Mouse (Mus musculus) MEL (cell line): Measurements from ENCODE around the gene Zfp276. TPM values are rescaled to one million over a fixed set of nuclear protein-coding genes. Genes with fewer than 3 reads are reported as not detected.

Experiments used
- DNase-seq: peaks from one replicate; pipeline ENCODE4 v3.0.0; 2011; ENCODE audit warnings: low read depth, low spot score
- H3K27ac ChIP-seq: 2 replicates; pipeline ENCODE4 v1.5.1; 2012; ENCODE audit warnings: low read depth, mild to moderate bottlenecking, control low read depth, low read length, moderate library complexity; ENCODE audit not compliant: control insufficient read depth
- H3K27me3 ChIP-seq, 2 experiments: fragments of 150-350 bp in 1 of 2; sonication (generic) in 1 of 2; 2 replicates each; pipeline ENCODE4 v1.6.1; 2012; ENCODE audit warnings: low read length in 2 of 2, mild to moderate bottlenecking in 2 of 2, improper control_type of control experiment in 1 of 2, moderate library complexity in 1 of 2; ENCODE audit not compliant: insufficient read depth in 2 of 2, control insufficient read depth in 1 of 2
- H3K36me3 ChIP-seq, 2 experiments: 2 replicates each; pipeline ENCODE4 v1.6.1; 2012 to 2014; ENCODE audit warnings: low read length in 2 of 2, improper control_type of control experiment in 1 of 2, inconsistent platforms in 1 of 2, mild to moderate bottlenecking in 1 of 2; ENCODE audit not compliant: insufficient read depth in 2 of 2, control insufficient read depth in 1 of 2
- H3K4me1 ChIP-seq, 2 experiments: fragments of 150-350 bp in 1 of 2; sonication (generic) in 1 of 2; 2 replicates each; pipeline ENCODE4 v1.6.1; 2012; ENCODE audit warnings: low read length in 2 of 2, improper control_type of control experiment in 1 of 2, mild to moderate bottlenecking in 1 of 2; ENCODE audit not compliant: insufficient read depth in 2 of 2, control insufficient read depth in 1 of 2
- H3K4me3 ChIP-seq, 2 experiments: fragments of 150-350 bp in 1 of 2; sonication (generic) in 1 of 2; 2 replicates each; pipeline ENCODE4 v1.5.1; 2012; ENCODE audit warnings: low read depth in 2 of 2, low read length in 2 of 2, mild to moderate bottlenecking in 2 of 2, moderate library complexity in 2 of 2, control low read depth in 1 of 2, improper control_type of control experiment in 1 of 2; ENCODE audit not compliant: control insufficient read depth in 1 of 2, insufficient read depth in 1 of 2
- H3K79me2 ChIP-seq: 2 replicates; pipeline ENCODE4 v1.6.1; 2012; ENCODE audit warnings: mild to moderate bottlenecking, low read length, moderate library complexity; ENCODE audit not compliant: control insufficient read depth, poor library complexity, insufficient read depth
- H3K9ac ChIP-seq: 2 replicates; pipeline ENCODE4 v1.6.1; 2012; ENCODE audit warnings: low read depth, mild to moderate bottlenecking, control low read depth, low read length, moderate library complexity; ENCODE audit not compliant: control insufficient read depth, poor library complexity, severe bottlenecking
- H3K9me3 ChIP-seq: fragments of 150-350 bp; sonication (generic); replicated peaks from 2 replicates; pipeline ENCODE4 v1.6.1; 2012; ENCODE audit warnings: mild to moderate bottlenecking, low read length, improper control_type of control experiment, moderate library complexity; ENCODE audit not compliant: insufficient read depth
- E2F4 ChIP-seq: IDR thresholded peaks from 2 replicates; pipeline ENCODE4 v1.6.1; 2011; ENCODE audit warnings: low read depth, low read length, improper control_type of control experiment, borderline replicate concordance
- ELF1 ChIP-seq: IDR thresholded peaks from 2 replicates; pipeline ENCODE4 v1.6.1; 2014; ENCODE audit warnings: low read depth, mild to moderate bottlenecking, inconsistent platforms, low read length, improper control_type of control experiment, moderate library complexity
- ETS1 ChIP-seq: IDR thresholded peaks from 2 replicates; pipeline ENCODE4 v1.6.1; 2012; ENCODE audit warnings: low read depth, mild to moderate bottlenecking, inconsistent platforms, low read length, improper control_type of control experiment, moderate library complexity
- GABPA ChIP-seq: IDR thresholded peaks from 2 replicates; pipeline ENCODE4 v1.6.1; 2012; ENCODE audit warnings: low read depth, mild to moderate bottlenecking, inconsistent platforms, low read length, improper control_type of control experiment, moderate library complexity
- GATA1 ChIP-seq: IDR thresholded peaks from 2 replicates; pipeline ENCODE4 v1.6.1; 2011; ENCODE audit warnings: low read depth, low read length, improper control_type of control experiment
- JUND ChIP-seq: IDR thresholded peaks from 2 replicates; pipeline ENCODE4 v1.6.1; 2011; ENCODE audit warnings: low read depth, mild to moderate bottlenecking, improper control_type of control experiment, low read length
- KAT2A ChIP-seq: conservative IDR thresholded peaks from 2 replicates; pipeline ENCODE4 v1.6.1; 2012; ENCODE audit warnings: low read depth, low read length, improper control_type of control experiment, inconsistent platforms
- MAFK ChIP-seq: IDR thresholded peaks from 2 replicates; pipeline ENCODE4 v1.6.1; 2011; ENCODE audit warnings: low read depth, mild to moderate bottlenecking, low read length, improper control_type of control experiment, borderline replicate concordance
- MAZ ChIP-seq: IDR thresholded peaks from 2 replicates; pipeline ENCODE4 v1.6.1; 2012; ENCODE audit warnings: low read depth, mild to moderate bottlenecking, inconsistent platforms, low read length, improper control_type of control experiment
- MEF2A ChIP-seq: IDR thresholded peaks from 2 replicates; pipeline ENCODE4 v1.6.1; 2014; ENCODE audit warnings: low read depth, mild to moderate bottlenecking, inconsistent platforms, low read length, improper control_type of control experiment; ENCODE audit not compliant: poor library complexity, insufficient replicate concordance, severe bottlenecking; ENCODE audit errors: extremely low read depth
- MYB ChIP-seq: IDR thresholded peaks from 2 replicates; pipeline ENCODE4 v1.6.1; 2011; ENCODE audit warnings: mild to moderate bottlenecking, low read depth, low read length, improper control_type of control experiment
- MYC ChIP-seq: IDR thresholded peaks from 2 replicates; pipeline ENCODE4 v1.6.1; 2011; ENCODE audit warnings: low read depth, mild to moderate bottlenecking, low read length, improper control_type of control experiment, moderate library complexity
- NELFE ChIP-seq: IDR thresholded peaks from 2 replicates; pipeline ENCODE4 v1.6.1; 2011; ENCODE audit warnings: low read depth, low read length, improper control_type of control experiment
- POLR2AphosphoS2 ChIP-seq: IDR thresholded peaks from 2 replicates; pipeline ENCODE4 v1.6.1; 2011; ENCODE audit warnings: low read length, improper control_type of control experiment
- POLR2AphosphoS5 ChIP-seq: IDR thresholded peaks from 2 replicates; pipeline ENCODE4 v1.6.1; 2012; ENCODE audit warnings: low read depth, borderline replicate concordance, mild to moderate bottlenecking, inconsistent platforms, low read length, moderate library complexity, mixed read lengths
- RAD21 ChIP-seq: IDR thresholded peaks from 2 replicates; pipeline ENCODE4 v1.6.1; 2011; ENCODE audit warnings: mild to moderate bottlenecking, low read depth, low read length, improper control_type of control experiment
- SIN3A ChIP-seq: IDR thresholded peaks from 2 replicates; pipeline ENCODE4 v1.6.1; 2012; ENCODE audit warnings: low read length, improper control_type of control experiment, inconsistent platforms
- TAL1 ChIP-seq: IDR thresholded peaks from 2 replicates; pipeline ENCODE4 v1.6.1; 2012; ENCODE audit warnings: mild to moderate bottlenecking, inconsistent platforms, low read length, moderate library complexity, mixed read lengths
- TBP ChIP-seq: IDR thresholded peaks from 2 replicates; pipeline ENCODE4 v1.8.0; 2011; ENCODE audit warnings: low read depth, low read length, improper control_type of control experiment
- TCF12 ChIP-seq: IDR thresholded peaks from 2 replicates; pipeline ENCODE4 v1.6.1; 2014; ENCODE audit warnings: low read depth, mild to moderate bottlenecking, inconsistent platforms, low read length, improper control_type of control experiment, moderate library complexity
- ZKSCAN1 ChIP-seq: IDR thresholded peaks from 2 replicates; pipeline ENCODE4 v1.6.1; 2012; ENCODE audit warnings: low read depth, mild to moderate bottlenecking, inconsistent platforms, low read length, improper control_type of control experiment, moderate library complexity
- ZNF384 ChIP-seq: IDR thresholded peaks from 2 replicates; pipeline ENCODE4 v1.6.1; 2012; ENCODE audit warnings: low read depth, mild to moderate bottlenecking, inconsistent platforms, low read length, improper control_type of control experiment
- polyA plus RNA-seq, 2 experiments: library from polyadenylated mRNA; stranded (reverse) in 1 of 2; unstranded in 1 of 2; fragments of >175 nt in 1 of 2; fragments of >200 nt in 1 of 2; gene quantifications; 2 replicates each; pipeline versions ENCODE4 v1.2.1 to v1.2.4; 2012; ENCODE audit warnings: low replicate concordance in 2 of 2, low read depth in 1 of 2; ENCODE audit not compliant: insufficient read length in 2 of 2, insufficient read depth in 1 of 2, missing spikeins in 1 of 2
- total RNA-seq: library from RNA; depleted of rRNA; stranded (reverse); fragments of 300-350 nt; gene quantifications from 2 replicates; pipeline ENCODE4 v1.2.3, GENCODE M21; 2012

Gene Zfp276
- total and polyA plus RNA-seq, 3 experiments: 16.0 to 19.2 TPM; not detected in 1

GRCm38 (mm10) chr8:123239398-123239797, 14.6 kb upstream of the Zfp276 start:
- Histone ChIP-seq H3K4me1 (peaks cover 0 to 9% of the 10 kb centered on the region in 2 experiments; a peak in 1 of 4 replicates), H3K9ac (no peak overlapping the region), H3K4me3 (no peak overlapping the region), H3K27ac (no peak overlapping the region), H3K9me3 (no peaks in the 10 kb centered on the region), H3K79me2 (no peaks in the 10 kb centered on the region; the same call in 1 of the 2 replicates), H3K27me3 (no peaks in the 10 kb centered on the region; a peak in 1 of 4 replicates), H3K36me3 (no peaks in the 10 kb centered on the region; a peak in 1 of 4 replicates)
- no peak for DNase-seq
- TF ChIP-seq POLR2AphosphoS5 (no peak), MYB (no peak), TAL1 (no peak), TCF12 (no peak), MAZ (no peak), ETS1 (no peak)

DNA sequence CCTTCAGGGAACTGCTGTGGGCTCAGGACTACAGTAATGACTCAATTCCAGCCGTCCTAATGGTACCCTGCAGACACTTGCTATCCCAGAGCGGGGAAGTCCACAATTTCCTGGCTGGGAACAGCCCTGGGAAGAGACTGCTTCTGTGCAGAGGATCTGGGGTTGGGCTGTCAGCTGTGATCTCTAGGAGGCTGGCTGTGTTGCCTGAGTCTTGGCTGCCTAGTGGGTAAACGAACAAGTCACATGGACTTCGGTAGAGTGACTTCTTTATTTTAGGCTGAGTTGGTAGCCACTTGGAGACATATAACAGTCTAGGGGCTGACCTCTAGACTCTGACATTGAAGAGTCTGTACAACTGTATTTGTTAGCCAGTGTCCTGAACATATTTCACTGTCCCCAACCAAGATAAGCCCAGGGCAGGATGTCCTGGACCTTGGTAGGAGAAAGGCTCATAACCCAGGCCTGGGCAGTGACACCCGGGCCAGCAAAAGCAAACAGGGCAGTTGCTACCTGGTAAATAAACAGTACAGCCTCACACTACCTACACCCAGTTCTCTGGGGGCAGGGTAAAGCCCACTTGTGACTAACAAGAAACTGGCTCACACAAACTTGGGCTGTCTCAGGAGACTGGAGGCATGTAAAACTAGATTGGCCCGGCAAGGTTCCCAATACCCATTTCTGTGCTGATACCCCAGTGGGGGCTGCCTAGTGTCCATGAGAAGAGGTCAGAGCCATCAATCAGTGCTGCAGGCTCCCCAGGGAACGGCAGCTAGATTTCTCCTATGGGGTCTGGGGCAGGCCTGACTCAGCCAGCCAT, 11.7 kb upstream of the Zfp276 start:
- no peak for DNase-seq
- Histone ChIP-seq H3K36me3 (no peaks in the 10 kb centered on the region), H3K4me1 (no peaks in the 10 kb centered on the region), H3K27me3 (no peaks in the 10 kb centered on the region; a peak in 1 of 4 replicates), H3K27ac (no peak overlapping the region), H3K9ac (no peak overlapping the region), H3K9me3 (no peaks in the 10 kb centered on the region), H3K4me3 (no peak overlapping the region), H3K79me2 (no peaks in the 10 kb centered on the region)
- TF ChIP-seq MYC (no peak), GATA1 (no peak), SIN3A (no peak), NELFE (no peak), JUND (no peak), MAFK (no peak), ZNF384 (no peak), MEF2A (no peak), RAD21 (no peak), TBP (no peak), TCF12 (no peak), POLR2AphosphoS2 (no peak), E2F4 (no peak), ELF1 (no peak), MYB (no peak), ZKSCAN1 (no peak), GABPA (no peak), KAT2A (no peak), TAL1 (no peak)
